Mouse (Mus musculus): ENCODE data around the gene Fut4.

DNA sequence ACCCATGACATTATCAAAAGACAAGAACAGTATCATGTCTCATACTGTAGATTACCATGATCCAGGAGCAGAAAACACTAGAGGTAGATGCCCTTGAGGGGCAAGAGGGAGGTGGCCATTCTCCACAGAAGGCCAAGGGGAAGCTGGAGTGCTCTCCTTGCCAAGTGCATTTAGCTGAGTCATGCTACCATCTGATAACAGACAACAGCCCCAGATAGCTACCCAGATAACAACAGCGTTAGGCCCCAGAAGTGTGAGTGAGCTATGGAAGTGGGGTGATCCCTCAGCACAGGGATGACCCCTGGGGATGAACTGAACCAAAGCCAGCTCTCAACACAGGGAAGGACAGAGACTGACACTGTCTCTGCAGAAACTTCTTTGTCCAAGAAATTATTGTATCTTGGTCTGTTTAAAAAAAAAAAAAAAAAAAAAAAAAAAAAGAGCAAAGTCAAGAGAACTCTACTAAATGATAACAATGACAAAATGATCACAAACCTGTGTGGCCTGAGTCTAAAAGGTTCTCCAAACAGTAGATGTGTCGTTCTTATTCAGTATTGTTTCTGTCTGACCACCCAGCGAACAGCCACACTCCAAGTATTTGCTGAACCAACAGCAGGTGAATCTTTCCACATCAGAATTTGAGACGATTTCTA is 12.6 kb downstream of the Fut4 start:
- no peak for TF ChIP-seq CTCF (IDR thresholded peaks at IDR 0.05; ENCODE audit: borderline replicate concordance, insufficient read depth, low read depth, low read length)
- TF ChIP-seq POLR2A (IDR thresholded peaks at IDR 0.05; ENCODE audit: borderline replicate concordance, insufficient read depth, low read length) = no peak

Measured in cerebellum, adult 2 months (tissue).